Comparison of ENCODE assay signal across 17 mouse cellular contexts in genomic region chr17:29990845-29991244, GRCm38 (mm10).
"Had no signal": no experiment of that assay in that cellular context is flagged by ENCODE, and none has a peak within 500 bp of the region (broad histone marks: within the 10 kb centered on the region; RNA-seq: fewer than 3 reads in every experiment).

No protein-coding gene starts in this region.

- H3K9me3 ChIP-seq: neural tube, embryonic 12.5 days; neural tube, embryonic 13.5 days; neural tube, embryonic 15.5 days; stomach, embryonic 15.5 days had no signal

- H3K9ac ChIP-seq: neural tube, embryonic 12.5 days; neural tube, embryonic 13.5 days; neural tube, embryonic 15.5 days; stomach, embryonic 15.5 days had no signal

- DNase-seq: retina, postnatal 1 day; right cerebral cortex, adult 18-20 months; right cerebral cortex, postnatal 14 days; right cerebral cortex, postnatal 25 days; right cerebral cortex, postnatal 4 days; spleen, adult 18-20 months; thymus, adult 18-20 months; thymus, adult 2 months; thymus, postnatal 14 days; thymus, postnatal 25 days; thymus, postnatal 36 days; thymus, postnatal 4 days had no signal

- H3K4me3 ChIP-seq: neural tube, embryonic 12.5 days; neural tube, embryonic 13.5 days; neural tube, embryonic 15.5 days; stomach, embryonic 15.5 days had no signal

- H3K4me1 ChIP-seq: neural tube, embryonic 15.5 days; stomach, embryonic 15.5 days had no signal

- H3K27me3 ChIP-seq: neural tube, embryonic 12.5 days; neural tube, embryonic 13.5 days; stomach, embryonic 15.5 days had no signal

- H3K27ac ChIP-seq: neural tube, embryonic 12.5 days; neural tube, embryonic 13.5 days; neural tube, embryonic 15.5 days; stomach, embryonic 15.5 days; stomach, postnatal 0 days had no signal

- H3K36me3 ChIP-seq: neural tube, embryonic 12.5 days; neural tube, embryonic 13.5 days; neural tube, embryonic 15.5 days; stomach, embryonic 15.5 days had no signal
